ENCODE assay signal across 23 mouse cellular contexts in the genomic region with DNA sequence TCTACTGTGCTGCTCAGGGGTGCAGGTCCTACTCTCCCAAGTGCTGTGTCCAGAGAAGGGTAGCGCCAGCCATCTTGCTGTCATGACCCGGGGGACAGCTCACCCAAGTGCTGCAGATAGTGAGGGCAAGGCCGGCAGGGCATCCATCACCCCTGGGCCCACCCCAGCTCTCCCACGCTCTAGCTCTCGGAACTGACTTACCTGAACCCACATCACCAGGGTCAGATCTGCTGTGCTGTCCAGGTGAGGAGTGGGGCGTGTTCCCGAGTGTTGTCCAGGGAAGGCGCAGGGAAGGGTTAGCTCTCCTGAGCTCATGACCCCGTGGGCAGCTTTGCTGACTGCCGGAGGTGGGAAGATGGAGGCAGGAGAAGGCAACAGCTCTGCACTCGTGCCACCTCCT. TPM values are rescaled to one million over a fixed set of nuclear protein-coding genes. Genes with fewer than 3 reads are reported as not detected.
"Had no signal": no experiment of that assay in that cellular context is flagged by ENCODE, and none has a peak within 500 bp of the region (broad histone marks: within the 10 kb centered on the region; RNA-seq: fewer than 3 reads in every experiment).

No protein-coding gene starts in this region.

- H3K27me3 ChIP-seq: midbrain, embryonic 15.5 days; neural tube, embryonic 13.5 days; stomach, embryonic 15.5 days had no signal

- DNase-seq: kidney, adult 2 months; kidney, postnatal 10 days; kidney, postnatal 36 days; layer of hippocampus, postnatal 36 days; lung, adult 18-20 months; retina, postnatal 1 day; right cerebral cortex, postnatal 25 days; spleen, adult 18-20 months; thymus, adult 2 months; thymus, postnatal 14 days; thymus, postnatal 4 days had no signal

- H3K4me2 ChIP-seq: midbrain, embryonic 15.5 days; neural tube, embryonic 13.5 days; stomach, embryonic 15.5 days had no signal

- H3K4me3 ChIP-seq: left cerebral cortex, adult 2 months; midbrain, embryonic 15.5 days; myocyte; neural tube, embryonic 13.5 days; stomach, embryonic 15.5 days had no signal

- H3K27ac ChIP-seq: left cerebral cortex, adult 2 months; liver, embryonic 14.5 days; macrophage; midbrain, embryonic 15.5 days; neural tube, embryonic 13.5 days; stomach, embryonic 15.5 days had no signal

- ATAC-seq: intestine, embryonic 16.5 days; lung, postnatal 0 days; midbrain, embryonic 15.5 days had no signal

- H3K4me1 ChIP-seq: midbrain, embryonic 15.5 days; neural tube, embryonic 13.5 days; stomach, embryonic 15.5 days had no signal

- H3K36me3 ChIP-seq: midbrain, embryonic 15.5 days; neural tube, embryonic 13.5 days; stomach, embryonic 15.5 days had no signal

- H3K9me3 ChIP-seq: midbrain, embryonic 15.5 days; neural tube, embryonic 13.5 days; stomach, embryonic 15.5 days had no signal

- H3K9ac ChIP-seq: liver, embryonic 14.5 days; midbrain, embryonic 15.5 days; neural tube, embryonic 13.5 days; stomach, embryonic 15.5 days had no signal

RNA-seq across cellular contexts. Expression of gene Lyz1, which starts 23.7 kb away (rescaled TPM):
- polyA plus RNA-seq: kidney, embryonic 14.5 days; limb, embryonic 11.5 days; liver, adult 2 months; midbrain, embryonic 15.5 days; myocyte had no signal
